23 mouse cellular contexts compared by ENCODE assay signal in the genomic region with DNA sequence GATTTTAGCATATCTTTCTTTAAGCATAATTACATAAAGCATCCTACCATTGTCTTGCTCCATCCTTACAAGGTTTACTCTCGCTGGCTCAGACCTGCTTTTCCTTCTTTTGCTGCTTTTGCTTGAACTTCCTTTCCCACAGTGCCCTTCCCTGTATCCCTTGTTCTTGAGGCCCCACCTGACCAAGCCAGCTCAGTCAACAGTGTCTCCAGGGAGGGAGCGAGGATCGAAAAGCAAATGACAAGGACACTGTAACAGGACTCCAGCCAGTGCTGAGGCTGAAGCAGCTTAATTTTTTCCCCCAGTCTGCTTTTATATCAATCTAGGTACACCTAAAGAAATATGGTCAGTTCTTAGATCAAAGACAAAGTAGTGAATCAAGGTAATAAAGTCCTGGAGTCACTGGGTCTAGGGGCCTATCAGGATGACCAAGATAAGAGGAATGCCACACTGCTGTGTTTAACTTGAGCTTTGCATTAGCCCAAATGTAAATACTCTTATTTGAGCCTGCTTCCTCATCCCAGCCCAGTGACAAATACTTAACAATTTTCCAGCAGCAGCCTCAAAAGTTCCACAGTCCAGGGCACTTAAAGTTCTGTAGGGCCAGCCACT. TPM values are rescaled to one million over a fixed set of nuclear protein-coding genes. Genes with fewer than 3 reads are reported as not detected.
DNase-seq lines count a peak whose midpoint lies in the region; ATAC-seq and TF ChIP-seq lines count a peak whose summit lies in the region.
"Had no signal": no experiment of that assay in that cellular context is flagged by ENCODE, and none has a peak within 500 bp of the region (broad histone marks: within the 10 kb centered on the region; RNA-seq: fewer than 3 reads in every experiment).

No protein-coding gene starts in this region.

- H3K27ac ChIP-seq in heart, embryonic 10.5 days: no peak overlapping the region
- H3K27ac ChIP-seq in heart, adult 2 months: no peak overlapping the region
- H3K27ac ChIP-seq in lung, embryonic 16.5 days (ENCODE audit: low read length): peak overlapping the region; percentile 64
- H3K27ac ChIP-seq in lung, postnatal 0 days (ENCODE audit: low read length): no peak overlapping the region
- no peak overlapping the region; the same call in 1 of the 2 replicates for H3K27ac ChIP-seq in stomach, embryonic 15.5 days
- no peak overlapping the region for H3K27ac ChIP-seq in forebrain, embryonic 10.5 days
- H3K27ac ChIP-seq: embryonic facial prominence, embryonic 13.5 days; forebrain, embryonic 13.5 days; hindbrain, embryonic 12.5 days had no signal

- H3K9me3 ChIP-seq in heart, embryonic 10.5 days: no peaks in the 10 kb centered on the region
- H3K9me3 ChIP-seq in lung, embryonic 16.5 days (ENCODE audit: control insufficient read depth, low read length): no peaks in the 10 kb centered on the region
- H3K9me3 ChIP-seq in lung, postnatal 0 days (ENCODE audit: low read length): no peaks in the 10 kb centered on the region
- H3K9me3 ChIP-seq in stomach, embryonic 15.5 days: no peaks in the 10 kb centered on the region
- H3K9me3 ChIP-seq in forebrain, embryonic 10.5 days: no peaks in the 10 kb centered on the region; the same call in 1 of the 2 replicates
- H3K9me3 ChIP-seq: embryonic facial prominence, embryonic 13.5 days; forebrain, embryonic 13.5 days; hindbrain, embryonic 12.5 days had no signal

- peak; percentile 34 for ATAC-seq in lung, embryonic 16.5 days (ENCODE audit: low read depth)
- ATAC-seq in lung, postnatal 0 days: no peak
- ATAC-seq in stomach, embryonic 15.5 days (ENCODE audit: insufficient read depth, low FRiP score, low read depth): peak; percentile 81
- ATAC-seq: CD4-positive, CD25-positive, alpha-beta regulatory T cell, adult 4 months; forebrain, embryonic 13.5 days; forebrain, postnatal 0 days had no signal

- 86% methylated on average over 3 of the region's 3 CpGs for WGBS in heart, embryonic 10.5 days
- 80% methylated on average over 3 of the region's 3 CpGs for WGBS in heart, adult 2 months
- 53% methylated on average over 3 of the region's 3 CpGs for WGBS in lung, embryonic 16.5 days
- WGBS in lung, postnatal 0 days: 62% methylated on average over 3 of the region's 3 CpGs
- WGBS in stomach, embryonic 15.5 days: 60% methylated on average over 3 of the region's 3 CpGs
- WGBS in forebrain, embryonic 10.5 days: 91% methylated on average over 3 of the region's 3 CpGs

- no peaks in the 10 kb centered on the region for H3K4me1 ChIP-seq in heart, embryonic 10.5 days
- no peaks in the 10 kb centered on the region for H3K4me1 ChIP-seq in heart, adult 2 months (ENCODE audit: control insufficient read depth, insufficient read depth, low read length)
- peaks cover 16% of the 10 kb centered on the region for H3K4me1 ChIP-seq in lung, embryonic 16.5 days (replicated peaks; ENCODE audit: control insufficient read depth, insufficient read depth, low read length)
- no peaks in the 10 kb centered on the region for H3K4me1 ChIP-seq in lung, postnatal 0 days (ENCODE audit: insufficient read depth, low read depth, low read length)
- no peaks in the 10 kb centered on the region for H3K4me1 ChIP-seq in stomach, embryonic 15.5 days
- no peaks in the 10 kb centered on the region for H3K4me1 ChIP-seq in forebrain, embryonic 10.5 days
- H3K4me1 ChIP-seq: embryonic facial prominence, embryonic 13.5 days; forebrain, embryonic 13.5 days; hindbrain, embryonic 12.5 days had no signal

- TF ChIP-seq EP300 in heart, adult 2 months (IDR thresholded peaks at IDR 0.05; ENCODE audit: insufficient read depth, low read depth, low read length): no peak
- TF ChIP-seq EP300 in lung, postnatal 0 days (IDR thresholded peaks at IDR 0.05): no peak

- DNase-seq in heart, embryonic 10.5 days (ENCODE audit: low spot score): peak; percentile 19
- DNase-seq in heart, adult 2 months: no peak
- DNase-seq in lung, postnatal 0 days (ENCODE audit: low spot score): no peak
- no peak for DNase-seq in forebrain, embryonic 10.5 days (ENCODE audit: extremely low spot score, low spot score)
- no peak for DNase-seq in ovary, postnatal 10 days (ENCODE audit: low spot score)
- no peak for DNase-seq in right cerebral cortex, postnatal 4 days
- DNase-seq: adrenal gland, adult 2 months; adrenal gland, postnatal 25 days; B cell, adult 2 months; cerebellum, adult 18-20 months; cerebellum, adult 9-11 months; cerebellum, postnatal 36 days; forebrain, postnatal 0 days; gastrocnemius, postnatal 25 days; heart, postnatal 10 days; heart, postnatal 4 days had no signal

- H3K27me3 ChIP-seq in heart, embryonic 10.5 days (ENCODE audit: insufficient read depth, poor library complexity, severe bottlenecking): no peaks in the 10 kb centered on the region
- no peaks in the 10 kb centered on the region for H3K27me3 ChIP-seq in heart, adult 2 months (ENCODE audit: control insufficient read depth, insufficient read depth, low read length)
- H3K27me3 ChIP-seq in lung, embryonic 16.5 days (ENCODE audit: control insufficient read depth, insufficient read depth, low read depth, low read length): no peaks in the 10 kb centered on the region
- no peaks in the 10 kb centered on the region for H3K27me3 ChIP-seq in lung, postnatal 0 days (replicated peaks; ENCODE audit: insufficient read depth, low read length)
- no peaks in the 10 kb centered on the region for H3K27me3 ChIP-seq in stomach, embryonic 15.5 days (replicated peaks)
- H3K27me3 ChIP-seq in forebrain, embryonic 10.5 days (ENCODE audit: poor library complexity, severe bottlenecking): no peaks in the 10 kb centered on the region
- H3K27me3 ChIP-seq: embryonic facial prominence, embryonic 13.5 days; forebrain, embryonic 13.5 days; hindbrain, embryonic 12.5 days had no signal

- H3K79me2 ChIP-seq in heart, adult 2 months (replicated peaks; ENCODE audit: control insufficient read depth, insufficient read depth, low read length): no peaks in the 10 kb centered on the region

- TF ChIP-seq CTCF in heart, adult 2 months (IDR thresholded peaks at IDR 0.05): no peak
- TF ChIP-seq CTCF in lung, postnatal 0 days (IDR thresholded peaks at IDR 0.05): no peak

- no peak overlapping the region for H3K4me3 ChIP-seq in heart, embryonic 10.5 days
- no peak overlapping the region for H3K4me3 ChIP-seq in heart, adult 2 months
- no peak overlapping the region for H3K4me3 ChIP-seq in lung, embryonic 16.5 days (ENCODE audit: low read length)
- no peak overlapping the region for H3K4me3 ChIP-seq in lung, postnatal 0 days (ENCODE audit: low read depth, low read length)
- no peak overlapping the region for H3K4me3 ChIP-seq in stomach, embryonic 15.5 days (replicated peaks)
- H3K4me3 ChIP-seq in forebrain, embryonic 10.5 days: no peak overlapping the region
- H3K4me3 ChIP-seq: embryonic facial prominence, embryonic 13.5 days; forebrain, embryonic 13.5 days; hindbrain, embryonic 12.5 days had no signal

- TF ChIP-seq POLR2A in heart, adult 2 months (IDR thresholded peaks at IDR 0.05; ENCODE audit: insufficient read depth, low read depth, low read length): no peak

- intact Hi-C loops in heart, adult 2 months (cut with DNase I): no loop called here

- H3K36me3 ChIP-seq in heart, embryonic 10.5 days: peaks cover 45% of the 10 kb centered on the region
- H3K36me3 ChIP-seq in heart, adult 2 months (ENCODE audit: control insufficient read depth, insufficient read depth, low read length): no peaks in the 10 kb centered on the region
- H3K36me3 ChIP-seq in lung, embryonic 16.5 days (ENCODE audit: control insufficient read depth, insufficient read depth, low read length): peaks cover 7% of the 10 kb centered on the region
- no peaks in the 10 kb centered on the region; the same call in 1 of the 2 replicates for H3K36me3 ChIP-seq in lung, postnatal 0 days (ENCODE audit: insufficient read depth, low read length)
- H3K36me3 ChIP-seq in stomach, embryonic 15.5 days: peaks cover 14% of the 10 kb centered on the region; the same call in 1 of the 2 replicates
- H3K36me3 ChIP-seq in forebrain, embryonic 10.5 days (replicated peaks): peaks cover 94% of the 10 kb centered on the region

- H3K9ac ChIP-seq in heart, adult 2 months (ENCODE audit: low read depth, low read length): no peak overlapping the region
- no peak overlapping the region for H3K9ac ChIP-seq in lung, embryonic 16.5 days (ENCODE audit: low read length)
- H3K9ac ChIP-seq in lung, postnatal 0 days (replicated peaks; ENCODE audit: low read depth): no peak overlapping the region
- H3K9ac ChIP-seq in stomach, embryonic 15.5 days: no peak overlapping the region
- H3K9ac ChIP-seq: embryonic facial prominence, embryonic 13.5 days; forebrain, embryonic 13.5 days; forebrain, postnatal 0 days; hindbrain, embryonic 12.5 days had no signal

- no peak overlapping the region for H3K4me2 ChIP-seq in lung, embryonic 16.5 days (ENCODE audit: low read depth, low read length)
- H3K4me2 ChIP-seq in lung, postnatal 0 days (replicated peaks; ENCODE audit: low read depth, low read length): no peak overlapping the region
- H3K4me2 ChIP-seq in stomach, embryonic 15.5 days: no peak overlapping the region
- H3K4me2 ChIP-seq: embryonic facial prominence, embryonic 13.5 days; forebrain, embryonic 13.5 days; hindbrain, embryonic 12.5 days had no signal

RNA-seq across cellular contexts. Expression of a gene that starts 14.1 kb away (rescaled TPM):
- 0.64 and 0.80 TPM in 2 replicates for polyA plus RNA-seq in heart, embryonic 10.5 days (2016; fragmentation: Nextera tagmentation; extraction: Ambion mirVana)
- total RNA-seq in heart, adult 2 months (2021): under 1 TPM; 0.45 to 0.57 TPM
- 0.14 and 0.26 TPM in 2 replicates for polyA plus RNA-seq in heart, adult 2 months (2012; rRNA removed)
- polyA plus RNA-seq in lung, embryonic 16.5 days (2015; fragmentation: Nextera tagmentation; extraction: Ambion mirVana): 0.58 TPM in 2 replicates
- 0.19 and 0.20 TPM in 2 replicates for polyA plus RNA-seq in lung, postnatal 0 days (2015; fragmentation: Nextera tagmentation; extraction: Ambion mirVana)
- polyA plus RNA-seq in stomach, embryonic 15.5 days (2015; fragmentation: Nextera tagmentation; extraction: Ambion mirVana): 0.63 and 0.64 TPM in 2 replicates
- polyA plus RNA-seq in forebrain, embryonic 10.5 days (2016; fragmentation: Nextera tagmentation; extraction: Ambion mirVana): 1.4 and 1.5 TPM in 2 replicates

RNA-seq across cellular contexts. Expression of a gene that starts 36.5 kb away (rescaled TPM):
- polyA plus RNA-seq in heart, embryonic 10.5 days (2016; fragmentation: Nextera tagmentation; extraction: Ambion mirVana): 0.15 and 0.47 TPM in 2 replicates
- 1 to 10 TPM; 1.5 to 2.4 TPM for total RNA-seq in heart, adult 2 months (2021)
- polyA plus RNA-seq in heart, adult 2 months (2012; rRNA removed): 0.92 and 1.3 TPM in 2 replicates
- 0.95 and 1.2 TPM in 2 replicates for polyA plus RNA-seq in lung, embryonic 16.5 days (2015; fragmentation: Nextera tagmentation; extraction: Ambion mirVana)
- polyA plus RNA-seq in lung, postnatal 0 days (2015; fragmentation: Nextera tagmentation; extraction: Ambion mirVana): 1.2 and 1.5 TPM in 2 replicates
- 0.86 and 1.4 TPM in 2 replicates for polyA plus RNA-seq in stomach, embryonic 15.5 days (2015; fragmentation: Nextera tagmentation; extraction: Ambion mirVana)
- polyA plus RNA-seq in forebrain, embryonic 10.5 days (2016; fragmentation: Nextera tagmentation; extraction: Ambion mirVana): 0.18 and 0.36 TPM in 2 replicates
- total RNA-seq: granulocyte monocyte progenitor cell, adult 5-6 weeks had no signal
